Mouse (Mus musculus) lung, embryonic 14.5 days (tissue): ENCODE measurements around the gene Tspan18. TPM values are rescaled to one million over a fixed set of nuclear protein-coding genes. Genes with fewer than 3 reads are reported as not detected.

Experiments
- ATAC-seq: fragments of 200-750 bp; cut with Nextera tagmentation; 2 replicates; pipeline ENCODE4 v1.8.0; 2017; ENCODE audit warnings: mild to moderate bottlenecking, moderate TSS enrichment, moderate library complexity; ENCODE audit not compliant: insufficient read depth
- DNase-seq: peaks from one replicate; pipeline ENCODE4 v3.0.0-alpha.2; 2015
- H3K27ac ChIP-seq: fragments of 300-500 bp; sonication (generic); 2 replicates; pipeline ENCODE4 v1.5.1; 2014; ENCODE audit warnings: low read depth, mild to moderate bottlenecking, moderate library complexity
- H3K27me3 ChIP-seq: fragments of 300-500 bp; sonication (generic); 2 replicates; pipeline ENCODE4 v1.6.1; 2014; ENCODE audit warnings: low read length, control low read depth; ENCODE audit not compliant: insufficient read depth
- H3K36me3 ChIP-seq: fragments of 300-500 bp; sonication (generic); 2 replicates; pipeline ENCODE4 v1.6.1; 2014; ENCODE audit warnings: control low read depth; ENCODE audit not compliant: insufficient read depth
- H3K4me1 ChIP-seq: fragments of 300-500 bp; sonication (generic); 2 replicates; pipeline ENCODE4 v1.6.1; 2014; ENCODE audit warnings: antibody characterized with exemption, control low read depth; ENCODE audit not compliant: insufficient read depth
- H3K4me2 ChIP-seq: fragments of 300-500 bp; sonication (generic); 2 replicates; pipeline ENCODE4 v1.6.1; 2014; ENCODE audit warnings: mild to moderate bottlenecking
- H3K4me3 ChIP-seq: fragments of 300-500 bp; sonication (generic); 2 replicates; pipeline ENCODE4 v1.5.1; 2014; ENCODE audit warnings: low read depth, low read length
- H3K9ac ChIP-seq: fragments of 300-500 bp; sonication (generic); 2 replicates; pipeline ENCODE4 v1.6.1; 2014
- H3K9me3 ChIP-seq: fragments of 300-500 bp; sonication (generic); 2 replicates; pipeline ENCODE4 v1.6.1; 2016; ENCODE audit warnings: low read depth, low read length, control low read depth
- CTCF ChIP-seq: IDR thresholded peaks from 2 replicates; pipeline ENCODE4 v1.5.1; 2016; ENCODE audit warnings: antibody characterized with exemption, low read depth
- WGBS: fragments of 180-500 bp; shearing (Covaris S2); extraction: QIAGEN DNeasy Blood & Tissue Kit; methylation state at CpG from one replicate; pipeline ENCODE4 v1.1.7; 2014; 5-methylcytosine and 5-hydroxymethylcytosine counted together
- polyA plus RNA-seq: library from polyadenylated mRNA; unstranded; fragments of >200 nt; fragmentation: Nextera tagmentation; extraction: Ambion mirVana; gene quantifications from 2 replicates; pipeline ENCODE4 v1.2.1, GENCODE M21; 2014

Tspan18 gene
- polyA plus RNA-seq, 1 experiment from 2014 or later = 36.8 TPM

DNA sequence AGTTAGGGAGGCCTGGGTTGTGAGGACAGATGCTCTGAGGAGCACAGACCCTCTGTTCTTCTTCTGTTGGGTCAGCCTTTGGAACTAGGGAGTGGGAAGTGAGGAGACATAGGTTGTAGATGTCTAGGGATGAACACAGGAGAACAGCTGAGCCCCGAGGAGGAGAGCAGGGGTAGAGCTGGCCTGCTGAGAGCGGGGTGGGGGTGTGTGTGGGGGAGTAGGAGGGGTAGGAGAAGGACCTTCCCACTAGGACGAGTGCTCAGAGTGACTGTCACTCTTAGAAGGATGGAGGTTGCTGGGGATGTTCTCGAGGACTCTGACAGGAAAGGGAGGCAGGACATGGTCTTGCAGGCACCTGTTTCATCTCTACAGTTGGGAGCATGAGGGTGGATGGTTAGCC is 140.5 kb downstream of the Tspan18 start:
- H3K36me3 ChIP-seq = no peaks in the 10 kb centered on the region
- H3K4me3 ChIP-seq = no peak overlapping the region
- no peaks in the 10 kb centered on the region for H3K9me3 ChIP-seq
- H3K4me2 ChIP-seq = no peak overlapping the region
- WGBS = 57% methylated on average over 4 of the region's 4 CpGs
- no peak for TF ChIP-seq CTCF
- H3K27ac ChIP-seq = no peak overlapping the region
- H3K27me3 ChIP-seq = no peaks in the 10 kb centered on the region
- ATAC-seq (no peak), DNase-seq (no peak)
- H3K4me1 ChIP-seq = peaks cover 6% of the 10 kb centered on the region; the same call in 1 of the 2 replicates
- H3K9ac ChIP-seq = no peak overlapping the region

- no peak overlapping the region for H3K4me3 ChIP-seq
- H3K27me3 ChIP-seq = no peaks in the 10 kb centered on the region
- H3K9me3 ChIP-seq = no peaks in the 10 kb centered on the region
- no peaks in the 10 kb centered on the region for H3K36me3 ChIP-seq
- peak; percentile 44 for DNase-seq
- H3K4me2 ChIP-seq = no peak overlapping the region
- TF ChIP-seq CTCF = no peak; the same call in 1 of the 2 replicates
- no peak overlapping the region for H3K9ac ChIP-seq
- H3K27ac ChIP-seq = no peak overlapping the region
- WGBS = 10% methylated on average over 6 of the region's 6 CpGs
- peaks cover 6% of the 10 kb centered on the region; the same call in 1 of the 2 replicates for H3K4me1 ChIP-seq
- ATAC-seq = no peak; the same call in 1 of the 2 replicates
Measured at GRCm38 (mm10) chr2:93192671-93193080, 141.6 kb downstream of the Tspan18 start.

GRCm38 (mm10) chr2:93192182-93192560 is 142.1 kb downstream of the Tspan18 start:
- H3K27ac ChIP-seq = no peak overlapping the region
- ATAC-seq = no peak
- H3K9ac ChIP-seq = no peak overlapping the region
- no peak for DNase-seq
- H3K36me3 ChIP-seq = no peaks in the 10 kb centered on the region
- H3K27me3 ChIP-seq = no peaks in the 10 kb centered on the region
- 46% methylated on average over 9 of the region's 9 CpGs for WGBS
- no peaks in the 10 kb centered on the region for H3K9me3 ChIP-seq
- no peak overlapping the region for H3K4me3 ChIP-seq
- H3K4me1 ChIP-seq = peaks cover 6% of the 10 kb centered on the region; the same call in 1 of the 2 replicates
- H3K4me2 ChIP-seq = no peak overlapping the region
- no peak for TF ChIP-seq CTCF

DNA sequence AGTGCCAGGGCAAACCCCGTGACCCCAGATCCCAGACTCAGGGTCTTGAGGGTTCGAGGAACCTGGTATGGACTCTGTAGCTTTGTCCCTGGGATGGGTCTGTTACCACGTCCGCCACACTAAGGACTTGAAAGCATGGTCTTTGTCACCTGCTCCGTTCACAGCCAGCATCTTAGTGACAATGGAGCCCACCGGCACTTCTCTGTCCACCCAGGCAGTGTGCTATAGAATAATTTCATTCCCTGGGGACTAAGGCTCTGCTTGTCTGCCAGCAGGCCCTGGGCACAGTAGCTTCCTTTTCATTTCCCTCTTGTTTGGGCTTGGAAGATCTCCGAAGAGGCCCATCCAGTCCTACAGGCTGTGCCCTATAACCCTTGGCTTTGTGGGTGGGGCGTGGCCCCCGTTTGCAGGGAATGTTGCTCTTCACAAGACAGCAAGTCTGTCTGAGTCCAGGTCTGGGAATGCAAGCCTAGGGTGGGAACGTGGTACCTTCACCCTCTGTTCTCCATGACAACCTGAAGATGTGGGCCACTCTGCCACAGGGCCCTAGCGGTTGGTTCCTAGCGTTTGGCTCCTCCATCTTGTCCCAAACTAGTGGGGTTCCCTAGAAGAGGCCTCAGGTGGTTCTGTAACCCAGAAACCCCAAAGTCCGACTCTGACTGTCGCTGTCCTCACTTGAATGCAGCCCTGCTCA is 142.7 kb downstream of the Tspan18 start:
- DNase-seq (no peak), ATAC-seq (no peak)
- TF ChIP-seq CTCF = no peak
- H3K36me3 ChIP-seq = no peaks in the 10 kb centered on the region
- no peak overlapping the region for H3K9ac ChIP-seq
- H3K27ac ChIP-seq = no peak overlapping the region
- H3K4me1 ChIP-seq = peaks cover 6% of the 10 kb centered on the region; the same call in 1 of the 2 replicates
- H3K27me3 ChIP-seq = no peaks in the 10 kb centered on the region
- no peak overlapping the region for H3K4me3 ChIP-seq
- WGBS = 64% methylated on average over 14 of the region's 14 CpGs
- H3K9me3 ChIP-seq = no peaks in the 10 kb centered on the region
- no peak overlapping the region for H3K4me2 ChIP-seq

- peaks cover 6% of the 10 kb centered on the region; the same call in 1 of the 2 replicates for H3K4me1 ChIP-seq
- no peak overlapping the region for H3K9ac ChIP-seq
- ATAC-seq (no peak), DNase-seq (no peak)
- H3K9me3 ChIP-seq = no peaks in the 10 kb centered on the region
- H3K27me3 ChIP-seq = peaks cover 3% of the 10 kb centered on the region; the same call in 1 of the 2 replicates
- no peak overlapping the region for H3K4me3 ChIP-seq
- 22% methylated on average over 9 of the region's 9 CpGs for WGBS
- H3K4me2 ChIP-seq = peak overlapping the region; percentile 2; the same call in 1 of the 2 replicates
- TF ChIP-seq CTCF = no peak
- no peaks in the 10 kb centered on the region for H3K36me3 ChIP-seq
- no peak overlapping the region for H3K27ac ChIP-seq
Measured at GRCm38 (mm10) chr2:93190771-93191487, 143.4 kb downstream of the Tspan18 start.

- WGBS = 7% methylated on average over 19 of the region's 19 CpGs
- Histone ChIP-seq H3K27ac (peak overlapping the region; percentile 12; the same call in 1 of the 2 replicates), H3K9ac (peak overlapping the region; percentile 68), H3K36me3 (no peaks in the 10 kb centered on the region), H3K4me2 (peak overlapping the region; percentile 99), H3K4me3 (peak overlapping the region; percentile 68), H3K9me3 (no peaks in the 10 kb centered on the region), H3K27me3 (peaks cover 8% of the 10 kb centered on the region; the same call in 1 of the 2 replicates), H3K4me1 (peaks cover 6% of the 10 kb centered on the region; the same call in 1 of the 2 replicates)
- peak; percentile 56 for TF ChIP-seq CTCF
- DNase-seq (peak; percentile 74), ATAC-seq (peak; percentile 23; the same call in 1 of the 2 replicates)
Measured at GRCm38 (mm10) chr2:93188761-93189458, 145.4 kb downstream of the Tspan18 start.
